Mouse (Mus musculus): ENCODE data around the gene Lpcat3.

DNA sequence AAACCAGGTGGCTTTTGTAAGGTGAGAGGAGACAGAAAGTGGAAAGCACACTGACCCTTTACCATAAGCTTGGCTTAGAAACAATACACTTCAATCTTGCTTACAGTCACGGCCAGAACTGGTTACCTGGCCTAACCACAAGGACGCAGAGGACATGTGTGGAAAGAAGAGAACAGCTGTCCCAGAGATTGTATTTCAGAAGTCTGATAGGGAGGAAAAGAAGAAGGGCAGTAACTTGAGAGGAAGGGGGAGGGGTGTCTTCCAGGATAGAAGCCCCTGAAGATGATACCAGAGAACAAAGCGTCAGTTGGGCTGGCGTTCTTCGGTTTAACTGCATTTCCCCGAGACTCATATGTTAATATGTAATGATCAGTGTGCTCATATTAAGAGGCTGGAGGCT lies 6.9 kb upstream of the Lpcat3 start:
- TF ChIP-seq CTCF (conservative IDR thresholded peaks at IDR 0.05; ENCODE audit: insufficient read depth, insufficient read length, low read depth, low read length), result no peak
- no peak for TF ChIP-seq POLR2A (IDR thresholded peaks at IDR 0.05; ENCODE audit: low read depth, low read length)

Data from kidney, adult 2 months (tissue).